Mouse (Mus musculus) midbrain, postnatal 0 days (tissue): ENCODE data around the gene Gm13889. TPM values are rescaled to one million over a fixed set of nuclear protein-coding genes. Genes with fewer than 3 reads are reported as not detected.
A peak's percentile ranks its signal among the peaks of the same experiment; 100 is the strongest.

Source experiments
- ATAC-seq: fragments of 200-750 bp; cut with Nextera tagmentation; 2 replicates; pipeline ENCODE4 v1.8.0; 2017; ENCODE audit warnings: moderate number of reproducible peaks, mild to moderate bottlenecking, moderate TSS enrichment, moderate library complexity; ENCODE audit not compliant: low FRiP score
- DNase-seq: peaks from one replicate; pipeline ENCODE4 v3.0.0-alpha.2; 2015; ENCODE audit warnings: low spot score
- H3K27ac ChIP-seq: fragments of 300-500 bp; sonication (generic); 2 replicates; pipeline ENCODE4 v1.5.1; 2014; ENCODE audit warnings: low read depth, mild to moderate bottlenecking, low read length, mixed read lengths
- H3K27me3 ChIP-seq: fragments of 300-500 bp; sonication (generic); 2 replicates; pipeline ENCODE4 v1.6.1; 2014; ENCODE audit warnings: low read length, control low read depth, mixed read lengths; ENCODE audit not compliant: insufficient read depth
- H3K36me3 ChIP-seq: fragments of 300-500 bp; sonication (generic); 2 replicates; pipeline ENCODE4 v1.6.1; 2014; ENCODE audit warnings: low read length, control low read depth, mixed read lengths; ENCODE audit not compliant: insufficient read depth
- H3K4me1 ChIP-seq: fragments of 300-500 bp; sonication (generic); 2 replicates; pipeline ENCODE4 v1.6.1; 2014; ENCODE audit warnings: mild to moderate bottlenecking, control low read depth, antibody characterized with exemption, low read length, mixed read lengths; ENCODE audit not compliant: insufficient read depth
- H3K4me2 ChIP-seq: fragments of 300-500 bp; sonication (generic); 2 replicates; pipeline ENCODE4 v1.6.1; 2014; ENCODE audit warnings: low read depth, mild to moderate bottlenecking, low read length, mixed read lengths; ENCODE audit not compliant: poor library complexity, severe bottlenecking
- H3K4me3 ChIP-seq: fragments of 300-500 bp; sonication (generic); 2 replicates; pipeline ENCODE4 v1.5.1; 2014; ENCODE audit warnings: low read depth, mild to moderate bottlenecking, low read length, moderate library complexity
- H3K9ac ChIP-seq: fragments of 300-500 bp; sonication (generic); replicated peaks from 2 replicates; pipeline ENCODE4 v1.6.1; 2014; ENCODE audit warnings: mild to moderate bottlenecking, low read length, moderate library complexity, mixed read lengths; ENCODE audit not compliant: poor library complexity, severe bottlenecking
- H3K9me3 ChIP-seq: fragments of 300-500 bp; sonication (generic); 2 replicates; pipeline ENCODE4 v1.6.1; 2016; ENCODE audit warnings: low read length, control low read depth
- CTCF ChIP-seq: IDR thresholded peaks from 2 replicates; pipeline ENCODE4 v1.5.1; 2016; ENCODE audit warnings: antibody characterized with exemption, mild to moderate bottlenecking
- WGBS: fragments of 180-500 bp; shearing (Covaris S2); extraction: QIAGEN DNeasy Blood & Tissue Kit; methylation state at CpG from one replicate; pipeline ENCODE4 v1.1.7; 2014; 5-methylcytosine and 5-hydroxymethylcytosine counted together
- polyA plus RNA-seq: library from polyadenylated mRNA; unstranded; fragments of >200 nt; fragmentation: Nextera tagmentation; extraction: Ambion mirVana; gene quantifications from 2 replicates; pipeline ENCODE4 v1.2.1, GENCODE M21; 2015
- total RNA-seq: library from RNA; depleted of rRNA; stranded (reverse); fragments of >200 nt; gene quantifications from 2 replicates; pipeline ENCODE4 v1.2.3, GENCODE M21; 2014

Gene Gm13889
- total and polyA plus RNA-seq, 2 experiments from 2014 or later = 10.4 to 21.9 TPM

- H3K27ac ChIP-seq = peak overlapping the region; percentile 65
- WGBS = 3% methylated on average over 37 of the region's 37 CpGs
- H3K36me3 ChIP-seq = peaks cover 16% of the 10 kb centered on the region
- H3K9me3 ChIP-seq = no peaks in the 10 kb centered on the region
- no peaks in the 10 kb centered on the region for H3K27me3 ChIP-seq
- ATAC-seq (peak; percentile 77), DNase-seq (peak; percentile 61)
- peak overlapping the region; percentile 34 for H3K4me3 ChIP-seq
- peaks cover 14% of the 10 kb centered on the region for H3K4me1 ChIP-seq
- H3K4me2 ChIP-seq = peak overlapping the region; percentile 69
- H3K9ac ChIP-seq = peak overlapping the region; percentile 66
- TF ChIP-seq CTCF = peak; percentile 60
Observed at GRCm38 (mm10) chr2:93976436-93977252, 19.6 kb upstream of the Gm13889 start.

- DNase-seq (no peak), ATAC-seq (peak; percentile 28)
- Histone ChIP-seq H3K9me3 (no peaks in the 10 kb centered on the region), H3K27ac (peak overlapping the region; percentile 65), H3K9ac (peak overlapping the region; percentile 66), H3K4me1 (peaks cover 14% of the 10 kb centered on the region), H3K4me2 (peak overlapping the region; percentile 69), H3K4me3 (peak overlapping the region; percentile 34), H3K27me3 (no peaks in the 10 kb centered on the region), H3K36me3 (peaks cover 9% of the 10 kb centered on the region)
- 24% methylated on average over 20 of the region's 21 CpGs for WGBS
- no peak for TF ChIP-seq CTCF
Observed at GRCm38 (mm10) chr2:93975526-93976435, 18.8 kb upstream of the Gm13889 start.

GRCm38 (mm10) chr2:93975041-93975440 is 18.0 kb upstream of the Gm13889 start:
- H3K27me3 ChIP-seq = no peaks in the 10 kb centered on the region
- peaks cover 14% of the 10 kb centered on the region for H3K4me1 ChIP-seq
- WGBS = 45% methylated on average over 7 of the region's 7 CpGs
- no peak overlapping the region for H3K4me2 ChIP-seq
- DNase-seq = no peak
- H3K4me3 ChIP-seq = no peak overlapping the region
- no peaks in the 10 kb centered on the region for H3K9me3 ChIP-seq
- H3K36me3 ChIP-seq = peaks cover 3% of the 10 kb centered on the region
- no peak overlapping the region for H3K9ac ChIP-seq
- no peak for TF ChIP-seq CTCF
- ATAC-seq = no peak
- no peak overlapping the region for H3K27ac ChIP-seq

GRCm38 (mm10) chr2:93971647-93972046 is 14.6 kb upstream of the Gm13889 start:
- DNase-seq (no peak), ATAC-seq (no peak)
- 76% methylated on average over 3 of the region's 3 CpGs for WGBS
- H3K4me1 ChIP-seq = peaks cover 8% of the 10 kb centered on the region; the same call in 1 of the 2 replicates
- H3K36me3 ChIP-seq = no peaks in the 10 kb centered on the region
- H3K9ac ChIP-seq = no peak overlapping the region
- no peak overlapping the region for H3K27ac ChIP-seq
- no peak for TF ChIP-seq CTCF
- no peak overlapping the region for H3K4me3 ChIP-seq
- no peaks in the 10 kb centered on the region for H3K9me3 ChIP-seq
- no peak overlapping the region for H3K4me2 ChIP-seq
- no peaks in the 10 kb centered on the region for H3K27me3 ChIP-seq

- H3K36me3 ChIP-seq = no peaks in the 10 kb centered on the region
- H3K4me1 ChIP-seq = no peaks in the 10 kb centered on the region
- no peak overlapping the region for H3K27ac ChIP-seq
- peak; percentile 66 for ATAC-seq
- H3K4me2 ChIP-seq = no peak overlapping the region
- no peak overlapping the region for H3K4me3 ChIP-seq
- TF ChIP-seq CTCF = no peak
- H3K27me3 ChIP-seq = no peaks in the 10 kb centered on the region
- H3K9me3 ChIP-seq = no peaks in the 10 kb centered on the region
- 29% methylated on average over 7 of the region's 7 CpGs for WGBS
- peak; percentile 67 for DNase-seq
- no peak overlapping the region for H3K9ac ChIP-seq
Observed at GRCm38 (mm10) chr2:93964494-93965160, 7.6 kb upstream of the Gm13889 start.
